Mouse (Mus musculus): ENCODE measurements around the gene Aup1. TPM values are rescaled to one million over a fixed set of nuclear protein-coding genes. Genes with fewer than 3 reads are reported as not detected.

Aup1 gene
- total RNA-seq (2021): 10 to 100 TPM; 65.5 to 73.0 TPM

- intact Hi-C loops (cut with DNase I): loop anchor here (2.0 kb wide), 2 partner anchors 47 to 57 kb away; partner anchors contain the start of genes Ccdc142 and Gm42688
- peak; percentile 94 for DNase-seq (ENCODE audit: low spot score)
These were observed at the start of gene Aup1 for GRCm38 (mm10) chr6:83054074-83054851. Aup1 (plus strand) TSS chr6:83054521.

- peak; percentile 35 for DNase-seq (ENCODE audit: low spot score)
- intact Hi-C loops (cut with DNase I): no loop called here
These were observed 49.4 kb upstream of the Aup1 start for GRCm38 (mm10) chr6:83004872-83005271.

- intact Hi-C loops (cut with DNase I): no loop called here
- no peak for DNase-seq (ENCODE audit: low spot score)
These were observed 48.8 kb upstream of the Aup1 start for GRCm38 (mm10) chr6:83005444-83006011.

- intact Hi-C loops (cut with DNase I): no loop called here
- no peak for DNase-seq (ENCODE audit: low spot score)
These were observed 48.2 kb upstream of the Aup1 start for GRCm38 (mm10) chr6:83006114-83006513.

- intact Hi-C loops (cut with DNase I): no loop called here
- DNase-seq (ENCODE audit: low spot score): no peak
These were observed 45.7 kb upstream of the Aup1 start for GRCm38 (mm10) chr6:83008659-83009058.

GRCm38 (mm10) chr6:83010010-83010409 is 44.3 kb upstream of the Aup1 start:
- intact Hi-C loops (cut with DNase I): no loop called here
- no peak for DNase-seq (ENCODE audit: low spot score)

GRCm38 (mm10) chr6:83011255-83011654 is 43.1 kb upstream of the Aup1 start:
- intact Hi-C loops (cut with DNase I): no loop called here
- no peak for DNase-seq (ENCODE audit: low spot score)

- no peak for DNase-seq (ENCODE audit: low spot score)
- intact Hi-C loops (cut with DNase I): no loop called here
These were observed 42.6 kb upstream of the Aup1 start for GRCm38 (mm10) chr6:83011756-83012155.

- intact Hi-C loops (cut with DNase I): no loop called here
- DNase-seq (ENCODE audit: low spot score): no peak
These were observed 40.9 kb upstream of the Aup1 start for GRCm38 (mm10) chr6:83013444-83013843.

- DNase-seq (ENCODE audit: low spot score): no peak
- intact Hi-C loops (cut with DNase I): no loop called here
These were observed 39.5 kb upstream of the Aup1 start for GRCm38 (mm10) chr6:83014482-83015466.

GRCm38 (mm10) chr6:83015749-83016148 is 38.6 kb upstream of the Aup1 start:
- intact Hi-C loops (cut with DNase I): no loop called here

GRCm38 (mm10) chr6:83017190-83017589 is 37.1 kb upstream of the Aup1 start:
- intact Hi-C loops (cut with DNase I): no loop called here
- DNase-seq (ENCODE audit: low spot score): peak; percentile 76

More at GRCm38 (mm10) chr6:83015749-83016148, 38.6 kb upstream of the Aup1 start:
- no peak for DNase-seq (ENCODE audit: low spot score)

- DNase-seq (ENCODE audit: low spot score): no peak
- intact Hi-C loops (cut with DNase I): no loop called here
These were observed 35.3 kb upstream of the Aup1 start for GRCm38 (mm10) chr6:83019044-83019443.

- DNase-seq (ENCODE audit: low spot score): no peak
- intact Hi-C loops (cut with DNase I): no loop called here
These were observed 34.2 kb upstream of the Aup1 start for GRCm38 (mm10) chr6:83020121-83020520.

GRCm38 (mm10) chr6:83020836-83021593 is 33.3 kb upstream of the Aup1 start:
- no peak for DNase-seq (ENCODE audit: low spot score)
- intact Hi-C loops (cut with DNase I): no loop called here

GRCm38 (mm10) chr6:83023008-83023407 is 31.3 kb upstream of the Aup1 start:
- intact Hi-C loops (cut with DNase I): no loop called here
- DNase-seq (ENCODE audit: low spot score): no peak

- no peak for DNase-seq (ENCODE audit: low spot score)
- intact Hi-C loops (cut with DNase I): no loop called here
These were observed 30.5 kb upstream of the Aup1 start for GRCm38 (mm10) chr6:83023786-83024185.

GRCm38 (mm10) chr6:83024421-83024820 is 29.9 kb upstream of the Aup1 start:
- no peak for DNase-seq (ENCODE audit: low spot score)
- intact Hi-C loops (cut with DNase I): no loop called here

GRCm38 (mm10) chr6:83025221-83025620 is 29.1 kb upstream of the Aup1 start:
- DNase-seq (ENCODE audit: low spot score): no peak
- intact Hi-C loops (cut with DNase I): no loop called here

- intact Hi-C loops (cut with DNase I): no loop called here
- no peak for DNase-seq (ENCODE audit: low spot score)
These were observed 27.0 kb upstream of the Aup1 start for GRCm38 (mm10) chr6:83027293-83027692.

All from heart, postnatal 25 days (tissue).